ENCODE assay signal across 22 mouse cellular contexts in the genomic region with DNA sequence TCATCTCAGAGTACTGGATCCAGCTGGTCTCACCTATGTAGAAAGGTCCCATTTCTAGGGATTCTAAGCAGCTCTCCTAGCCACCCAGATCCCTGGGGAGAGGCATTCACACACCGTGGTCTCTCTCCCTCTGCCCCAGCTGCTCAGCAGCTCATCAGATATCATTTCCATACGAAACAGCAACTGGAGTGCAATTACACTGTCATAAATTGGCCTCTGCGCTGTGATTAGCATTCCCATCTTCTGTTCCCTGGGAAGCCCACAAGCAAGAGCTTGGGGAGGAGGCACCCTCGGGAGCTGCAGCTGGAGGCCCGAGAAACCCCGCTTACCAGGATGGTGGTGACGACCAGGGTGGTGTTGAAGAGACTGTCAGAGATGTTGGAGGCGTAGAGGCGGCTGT.
"Had no signal": no experiment of that assay in that cellular context is flagged by ENCODE, and none has a peak within 500 bp of the region (broad histone marks: within the 10 kb centered on the region; RNA-seq: fewer than 3 reads in every experiment).

No protein-coding gene starts in this region.

- H3K27me3 ChIP-seq: limb, embryonic 12.5 days; neural tube, embryonic 13.5 days had no signal

- H3K9ac ChIP-seq: limb, embryonic 12.5 days; limb, embryonic 15.5 days; liver, embryonic 14.5 days; liver, postnatal 0 days; lung, embryonic 14.5 days; midbrain, embryonic 12.5 days; neural tube, embryonic 13.5 days had no signal

- H3K36me3 ChIP-seq: limb, embryonic 12.5 days; limb, embryonic 15.5 days; midbrain, embryonic 12.5 days; neural tube, embryonic 13.5 days had no signal

- H3K4me3 ChIP-seq: layer of hippocampus, adult 2 months; left cerebral cortex, adult 2 months; limb, embryonic 12.5 days; limb, embryonic 15.5 days; midbrain, embryonic 12.5 days; myocyte; neural tube, embryonic 13.5 days had no signal

- H3K27ac ChIP-seq: layer of hippocampus, adult 2 months; left cerebral cortex, adult 2 months; limb, embryonic 12.5 days; limb, embryonic 15.5 days; liver, embryonic 14.5 days; macrophage; midbrain, embryonic 12.5 days; neural tube, embryonic 13.5 days had no signal

- ATAC-seq: liver, postnatal 0 days; lung, postnatal 0 days; midbrain, embryonic 16.5 days had no signal

- DNase-seq: kidney, adult 18-20 months; kidney, adult 9 months; kidney, postnatal 14 days; kidney, postnatal 4 days; layer of hippocampus, postnatal 36 days; left cerebral cortex, postnatal 4 days; liver, postnatal 0 days; lung, embryonic 14.5 days; retina, postnatal 1 day; thymus, postnatal 25 days had no signal

- H3K9me3 ChIP-seq: limb, embryonic 12.5 days; limb, embryonic 15.5 days; midbrain, embryonic 12.5 days; neural tube, embryonic 13.5 days had no signal

- H3K4me2 ChIP-seq: limb, embryonic 12.5 days; limb, embryonic 15.5 days; liver, embryonic 11.5 days; lung, embryonic 14.5 days; midbrain, embryonic 12.5 days; neural tube, embryonic 13.5 days had no signal
